Mouse (Mus musculus) layer of hippocampus, adult 8-10 months (tissue): ENCODE measurements around the gene Pitx2. TPM values are rescaled to one million over a fixed set of nuclear protein-coding genes. Genes with fewer than 3 reads are reported as not detected.

Experiments
- DNase-seq, 2 experiments: peaks; one replicate each; pipeline ENCODE4 v3.0.0; 2022; ENCODE audit warnings: low spot score in 2 of 2
- total RNA-seq, 4 experiments: library from RNA; stranded (reverse); gene quantifications; 2 replicates each; pipeline ENCODE4 v1.2.4; 2022

Pitx2 gene
- total RNA-seq, 4 experiments from 2014 or later = not detected

DNA sequence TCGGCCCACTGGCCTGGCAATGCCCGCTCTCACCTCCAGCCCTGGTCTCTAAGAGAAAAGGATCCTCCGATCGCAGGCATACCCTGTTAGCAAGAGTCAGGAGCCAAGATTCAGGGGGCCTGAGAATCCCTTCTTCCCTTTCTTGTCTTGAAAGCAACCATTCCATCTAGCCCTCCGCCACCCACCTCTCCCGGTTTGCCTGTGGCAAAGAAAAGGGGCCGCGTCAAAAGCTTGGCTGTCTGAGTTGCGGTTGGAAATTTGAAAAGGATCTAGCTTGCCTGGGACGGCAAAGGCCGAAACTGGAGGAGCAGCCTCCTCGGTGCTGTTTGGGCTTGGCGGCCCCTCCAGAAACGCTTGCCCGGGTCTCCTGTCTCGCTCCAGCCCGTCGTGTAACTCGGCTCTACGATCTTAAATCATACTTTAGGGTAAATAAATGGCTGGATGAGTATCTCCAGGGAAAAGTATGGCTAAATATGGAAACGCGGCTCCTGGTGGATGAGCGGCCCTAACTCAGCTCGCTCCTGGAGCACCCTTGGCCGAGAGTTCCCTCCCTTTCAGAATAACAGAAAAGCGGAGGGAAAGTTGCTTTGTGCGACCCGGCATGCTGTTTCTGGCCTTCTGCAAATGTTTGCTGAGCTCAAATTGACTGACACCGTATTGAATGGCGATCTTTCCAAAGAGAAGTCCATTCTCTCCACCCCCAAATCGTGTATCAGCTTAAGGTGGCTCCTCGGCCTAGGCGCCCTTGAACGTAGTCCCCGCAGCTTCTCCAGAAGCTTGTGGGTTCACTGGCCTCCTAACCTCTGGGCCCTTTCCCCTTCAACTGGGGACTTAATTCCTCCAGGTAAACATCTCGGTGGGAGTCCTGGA is 3.4 kb downstream of the Pitx2 start:
- no peak for DNase-seq

DNA sequence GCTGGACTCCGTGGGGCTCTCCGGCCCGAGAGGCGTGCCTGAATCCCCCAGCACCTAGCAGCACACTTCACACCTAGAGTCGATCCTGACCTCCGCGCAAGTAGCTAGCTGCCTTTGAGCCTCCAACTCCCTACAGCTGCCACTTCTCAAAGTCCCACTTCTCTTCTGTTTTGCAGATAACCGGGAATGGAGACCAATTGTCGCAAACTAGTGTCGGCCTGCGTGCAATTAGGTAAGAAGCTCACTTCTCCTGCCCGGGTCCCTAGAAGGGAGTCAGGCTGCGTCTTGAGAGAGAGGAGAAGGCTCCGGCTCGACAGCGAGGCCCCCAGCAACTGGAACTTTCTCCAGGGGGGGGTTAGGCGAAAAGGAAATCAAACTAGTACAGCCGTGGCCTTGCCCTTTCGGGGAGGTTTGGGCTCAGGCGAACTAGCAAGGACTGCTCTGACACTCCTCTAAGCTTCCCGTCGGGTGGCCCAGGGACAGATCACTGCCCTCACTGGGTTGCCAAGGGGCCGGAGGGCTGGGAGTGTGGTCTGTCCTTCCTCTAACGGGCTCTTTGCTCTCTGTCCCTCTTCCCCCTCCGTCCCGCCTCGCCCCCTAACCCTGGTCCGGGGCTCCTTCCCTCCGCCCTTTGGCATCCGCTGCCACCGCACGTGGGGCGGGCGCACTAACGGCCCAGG is 4.2 kb downstream of the Pitx2 start:
- DNase-seq = no peak

DNA sequence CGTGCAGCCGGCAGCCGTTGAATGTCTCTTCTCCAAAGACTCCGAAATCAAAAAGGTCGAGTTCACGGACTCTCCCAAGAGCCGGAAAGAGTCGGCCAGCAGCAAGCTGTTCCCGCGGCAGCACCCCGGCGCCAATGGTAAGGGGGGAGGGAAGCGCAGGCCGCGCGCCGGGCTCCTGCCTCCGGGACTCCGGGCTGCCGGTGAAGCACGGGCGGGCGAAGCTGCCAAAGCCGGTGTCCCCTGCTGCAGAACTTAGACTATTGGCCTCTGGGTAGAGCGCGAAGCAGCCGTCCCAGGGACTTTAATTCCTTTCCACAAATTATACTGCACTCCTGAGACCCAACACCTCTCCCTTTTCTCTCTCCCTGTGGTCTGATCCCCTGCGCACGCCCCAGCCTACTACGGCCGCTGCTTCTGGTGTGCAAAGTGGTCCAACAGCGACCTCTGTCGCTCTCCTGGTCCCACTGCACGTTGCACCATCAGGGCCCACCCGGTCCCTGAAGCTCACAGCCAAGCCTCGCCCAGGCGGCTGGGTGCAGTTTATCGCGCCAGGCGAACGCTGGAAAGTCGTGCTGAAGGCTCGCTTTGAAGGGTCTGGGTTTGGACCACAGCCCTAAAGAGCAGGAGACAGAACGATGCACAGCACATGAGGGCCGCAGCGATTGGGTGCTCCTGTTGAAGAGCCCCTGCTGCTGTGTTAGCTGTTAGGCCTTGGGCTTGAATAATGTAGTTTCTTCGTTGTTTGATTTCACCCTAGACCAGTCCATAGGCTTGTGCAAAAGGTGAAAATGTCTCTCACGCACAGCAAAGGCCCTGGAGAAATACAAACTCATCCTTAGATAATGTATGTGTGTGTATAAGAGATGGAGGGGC is 5.0 kb downstream of the Pitx2 start:
- peak; percentile 47 to 65 for DNase-seq

DNA sequence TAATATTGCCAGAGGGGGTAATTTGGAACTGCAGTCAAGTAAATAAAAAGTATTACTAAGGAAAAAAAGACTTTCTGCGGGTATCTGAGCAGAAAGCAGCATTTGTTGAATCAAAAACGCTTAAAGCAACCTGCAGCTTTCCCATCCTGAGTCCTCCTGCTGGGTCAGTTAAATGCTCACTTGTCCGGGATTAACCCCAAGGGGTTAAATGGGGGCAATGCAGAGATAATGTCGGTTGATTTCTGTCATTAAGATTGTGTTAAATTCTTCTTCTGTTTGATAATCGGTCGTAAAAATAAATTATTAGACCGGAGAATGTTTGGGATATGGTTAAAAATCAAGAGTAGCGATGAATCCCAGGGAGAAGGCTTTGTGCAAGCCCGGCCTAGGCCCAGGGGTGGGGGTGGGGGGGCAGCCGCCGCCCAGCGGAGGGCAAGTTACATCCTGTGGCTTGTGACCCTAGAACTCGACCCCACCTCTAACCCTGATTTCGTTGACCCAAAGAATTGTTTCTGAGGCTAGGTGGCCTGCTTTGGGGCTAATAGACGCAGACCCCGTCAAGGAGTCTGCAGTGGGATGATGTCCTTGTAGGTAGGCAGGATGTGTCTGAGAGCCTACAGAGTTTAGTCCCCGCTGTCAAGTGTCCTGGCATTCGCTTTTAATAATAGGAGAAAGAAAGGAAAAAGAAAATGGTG is 6.0 kb downstream of the Pitx2 start:
- no peak for DNase-seq

DNA sequence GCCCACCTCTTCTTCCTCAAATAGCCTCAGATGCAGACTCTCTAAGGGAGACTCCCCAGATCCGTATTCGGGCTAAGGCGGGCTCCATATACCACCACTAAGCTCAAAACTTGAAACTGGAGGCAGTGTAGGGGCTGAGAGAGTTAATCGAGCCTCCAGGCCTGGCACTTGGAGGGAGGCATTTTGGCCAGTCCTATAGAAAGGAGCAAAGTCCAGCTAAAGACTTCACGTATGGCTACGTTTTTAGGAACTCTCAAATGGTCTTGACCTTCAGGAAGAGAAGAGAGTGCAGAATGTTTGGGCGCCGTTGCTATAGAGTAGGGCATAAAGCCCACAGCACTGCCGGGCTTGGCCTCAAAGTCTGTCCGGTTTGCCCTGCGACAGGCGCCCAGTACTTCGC is 7.1 kb downstream of the Pitx2 start:
- no peak for DNase-seq

DNA sequence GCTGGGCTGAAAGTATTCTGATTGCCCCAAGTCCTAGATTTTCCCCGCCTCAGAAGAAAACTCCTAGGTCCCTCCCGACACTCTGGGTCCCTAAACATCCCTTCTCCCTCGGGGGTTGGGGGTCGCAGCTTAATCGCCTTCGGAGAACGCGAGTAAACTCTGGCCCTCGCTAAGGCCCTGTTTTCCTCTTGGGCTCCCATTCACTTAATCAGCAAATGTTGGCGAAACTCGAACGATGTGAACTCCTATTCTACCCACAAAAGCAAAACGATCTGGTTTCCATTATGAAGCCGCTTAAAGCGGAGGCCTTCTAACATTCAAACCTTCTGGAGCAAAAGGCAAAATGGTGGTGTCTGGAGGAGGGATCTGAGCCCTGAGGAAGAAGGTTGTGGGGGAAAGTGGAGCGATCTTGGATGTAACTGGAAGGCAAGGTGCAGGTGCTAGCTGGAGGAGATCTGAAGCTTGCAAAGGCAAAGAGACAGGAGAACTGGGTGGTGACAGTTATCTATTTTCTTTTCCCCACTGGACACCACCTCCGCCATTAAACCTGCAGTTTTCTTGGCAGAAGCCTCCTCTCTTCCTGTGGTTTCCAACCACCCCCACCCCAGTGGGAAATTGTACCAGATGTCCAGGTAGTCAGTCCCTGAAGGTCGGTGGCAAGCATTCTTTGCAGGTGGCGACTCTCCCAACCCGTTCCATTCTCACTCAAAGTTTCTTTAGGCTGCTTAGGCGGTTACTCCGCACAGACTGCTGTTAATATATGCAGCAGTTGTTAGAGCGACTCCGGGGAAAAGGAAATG is 7.8 kb downstream of the Pitx2 start:
- no peak for DNase-seq

DNA sequence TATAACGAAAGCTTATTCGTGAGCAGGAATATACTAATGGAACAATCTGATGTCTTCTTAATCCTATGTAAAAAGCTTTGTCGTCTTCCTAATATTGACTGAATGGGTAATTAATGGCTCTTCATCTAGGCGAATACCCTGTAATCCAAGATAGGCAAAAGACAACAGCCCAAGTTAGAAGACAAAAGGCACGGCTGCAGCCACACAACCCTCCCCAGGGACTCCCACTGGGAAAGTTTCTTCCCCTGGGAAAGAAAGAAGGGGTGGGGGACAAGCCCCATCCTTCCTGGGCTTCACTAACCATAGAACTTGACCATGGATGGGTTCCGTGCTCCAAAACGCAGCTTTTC is 8.3 kb downstream of the Pitx2 start:
- no peak for DNase-seq

DNA sequence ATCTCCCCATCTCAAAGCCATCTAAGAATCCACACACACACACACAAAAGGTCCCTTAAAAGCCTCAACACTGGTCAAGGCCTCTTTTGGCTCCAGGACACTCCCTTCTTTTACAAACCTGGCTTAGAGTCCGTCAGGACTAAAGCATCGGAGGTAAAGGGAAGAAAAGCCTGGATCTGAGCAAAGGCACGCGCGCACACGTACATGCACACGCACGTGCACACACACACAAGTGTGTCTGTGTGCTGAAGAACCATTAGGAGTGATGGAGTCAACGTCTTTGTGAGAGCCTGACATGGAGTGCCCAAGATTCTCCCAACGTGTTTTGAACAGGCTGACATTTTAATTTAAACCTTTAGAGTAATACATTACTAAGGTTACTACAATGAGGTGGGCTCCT is 8.7 kb downstream of the Pitx2 start:
- no peak for DNase-seq

DNA sequence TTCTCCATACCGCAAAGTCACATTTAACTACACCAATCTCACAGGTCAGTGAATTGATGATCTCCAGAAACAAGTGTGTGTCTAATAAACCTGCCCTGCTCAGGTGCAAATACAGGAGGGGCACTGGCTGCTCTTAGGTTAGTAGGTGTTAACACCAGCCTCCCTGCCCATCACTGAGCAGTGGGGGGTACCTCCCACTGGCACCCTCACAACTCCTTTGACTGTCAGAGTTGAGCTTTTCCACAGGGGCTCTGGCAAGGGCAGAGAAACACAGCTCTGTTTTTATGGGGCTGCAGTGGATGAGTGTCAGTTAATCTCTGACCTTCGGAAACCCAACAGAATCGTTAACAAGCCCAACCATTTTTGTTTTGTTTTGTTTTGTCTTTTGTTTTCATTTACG is 9.6 kb downstream of the Pitx2 start:
- DNase-seq = no peak

DNA sequence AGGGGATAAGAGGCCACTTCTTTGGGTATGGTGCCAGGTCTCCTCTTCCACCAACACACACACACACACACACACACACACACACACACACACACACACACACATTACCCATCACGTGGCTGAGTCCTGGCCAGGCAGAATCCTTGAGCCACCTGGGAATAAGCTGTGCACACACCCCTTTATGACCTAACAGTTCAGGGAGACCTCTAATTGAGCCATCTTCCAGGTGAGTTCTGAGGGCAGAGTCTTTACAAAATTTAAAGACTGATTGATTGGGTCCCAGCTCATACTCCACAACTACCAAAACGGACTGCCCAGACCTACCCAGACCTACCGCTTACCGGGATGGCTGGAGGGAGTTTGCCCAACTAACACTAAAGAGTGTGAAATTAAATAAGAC is 10.1 kb downstream of the Pitx2 start:
- no peak for DNase-seq

DNA sequence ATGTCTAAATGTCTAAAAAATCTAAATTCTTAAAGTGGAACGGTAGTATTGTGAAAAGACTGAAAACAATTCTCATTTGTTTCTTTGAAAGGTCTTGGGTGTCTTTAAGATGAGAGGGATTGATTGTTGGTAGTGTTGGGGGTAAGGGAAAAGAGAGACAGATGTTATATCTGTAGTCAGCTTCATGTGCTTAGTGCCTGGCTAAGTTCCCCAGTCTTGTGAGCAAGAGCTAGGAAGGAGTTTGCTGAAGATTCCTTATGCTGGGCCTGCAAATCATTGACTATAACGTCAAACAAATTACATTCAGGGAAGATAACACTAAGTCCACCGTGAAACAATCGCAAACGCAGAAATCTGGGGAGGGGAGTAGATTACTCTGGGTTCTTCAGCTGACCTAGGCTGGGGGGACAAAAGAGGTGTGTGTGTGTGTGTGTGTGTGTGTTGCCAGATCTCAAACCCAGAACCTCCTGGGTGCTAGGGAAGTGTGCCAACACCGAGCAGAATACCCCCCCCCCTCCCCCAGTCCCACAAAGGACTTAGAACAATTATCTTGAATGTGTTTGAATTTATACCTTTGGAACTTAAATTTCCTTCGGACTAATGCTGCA is 12.5 kb downstream of the Pitx2 start:
- no peak for DNase-seq

DNA sequence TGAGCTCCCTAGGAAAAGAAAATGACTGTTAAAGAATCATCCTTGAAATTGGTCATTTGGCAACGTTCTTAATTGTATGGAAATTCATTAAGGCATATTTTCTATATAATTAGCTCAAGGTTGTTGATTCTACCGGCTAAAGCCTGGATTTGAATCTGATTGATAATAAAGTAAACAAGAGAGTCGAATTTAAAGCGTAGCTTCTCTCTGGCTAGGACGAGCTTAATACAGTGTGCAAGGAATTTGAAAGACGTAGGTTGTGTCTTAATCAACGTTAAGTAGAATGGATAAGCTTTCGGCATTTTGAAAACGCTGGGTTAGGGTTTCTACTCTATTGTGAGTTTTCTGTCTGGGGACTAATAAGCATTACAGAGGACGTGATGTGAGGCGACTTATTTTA is 13.1 kb downstream of the Pitx2 start:
- DNase-seq = no peak

DNA sequence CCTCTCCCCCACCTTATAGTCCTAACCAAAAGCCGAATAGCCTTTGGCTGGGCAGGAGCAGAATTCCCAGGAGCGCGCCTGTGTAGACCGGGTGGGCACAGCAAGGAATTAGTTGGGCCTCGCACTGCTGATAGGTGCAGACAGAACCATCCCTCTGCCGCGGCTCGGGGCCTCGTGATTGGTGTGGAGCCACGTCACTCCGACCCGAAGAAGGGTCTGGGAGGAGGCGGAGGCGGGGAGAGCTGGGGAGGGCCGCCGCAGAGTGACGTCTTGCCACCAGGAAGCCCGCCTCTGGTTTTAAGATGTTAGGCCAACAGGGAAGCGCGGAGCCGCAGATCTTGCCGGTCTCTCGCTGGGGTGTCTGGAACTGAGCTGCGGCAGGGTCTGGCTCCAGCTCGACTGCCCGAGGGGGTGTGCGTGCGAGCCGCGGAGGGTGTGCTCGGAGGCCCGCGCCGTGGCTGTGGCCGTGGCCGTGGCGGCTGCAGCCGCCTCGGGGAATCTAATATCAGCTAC is 14.0 kb downstream of the Pitx2 start:
- no peak for DNase-seq

DNA sequence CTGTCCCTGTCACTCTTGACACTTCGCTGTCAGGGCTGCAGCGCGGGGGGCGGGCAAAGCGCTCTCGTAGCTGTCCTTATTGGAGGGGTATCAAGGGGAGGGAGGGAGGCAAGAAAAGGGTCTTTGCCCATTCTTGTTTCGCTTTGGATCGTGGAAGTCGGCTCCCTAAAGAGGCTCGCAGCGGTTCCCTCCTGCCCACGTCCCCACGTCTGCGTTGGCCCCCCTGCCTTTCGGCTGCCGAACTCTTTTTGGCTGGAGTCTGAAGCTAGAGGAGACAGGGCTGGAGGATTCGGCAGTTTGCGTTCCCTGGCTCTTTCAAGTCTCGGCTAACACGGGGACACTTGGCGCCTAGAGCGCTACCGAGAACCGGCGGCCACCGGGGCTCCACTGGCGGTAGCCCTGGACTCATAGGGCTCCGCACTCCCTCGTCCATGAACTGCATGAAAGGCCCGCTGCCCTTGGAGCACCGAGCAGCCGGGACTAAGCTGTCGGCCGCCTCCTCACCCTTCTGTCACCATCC is 14.5 kb downstream of the Pitx2 start:
- no peak for DNase-seq

DNA sequence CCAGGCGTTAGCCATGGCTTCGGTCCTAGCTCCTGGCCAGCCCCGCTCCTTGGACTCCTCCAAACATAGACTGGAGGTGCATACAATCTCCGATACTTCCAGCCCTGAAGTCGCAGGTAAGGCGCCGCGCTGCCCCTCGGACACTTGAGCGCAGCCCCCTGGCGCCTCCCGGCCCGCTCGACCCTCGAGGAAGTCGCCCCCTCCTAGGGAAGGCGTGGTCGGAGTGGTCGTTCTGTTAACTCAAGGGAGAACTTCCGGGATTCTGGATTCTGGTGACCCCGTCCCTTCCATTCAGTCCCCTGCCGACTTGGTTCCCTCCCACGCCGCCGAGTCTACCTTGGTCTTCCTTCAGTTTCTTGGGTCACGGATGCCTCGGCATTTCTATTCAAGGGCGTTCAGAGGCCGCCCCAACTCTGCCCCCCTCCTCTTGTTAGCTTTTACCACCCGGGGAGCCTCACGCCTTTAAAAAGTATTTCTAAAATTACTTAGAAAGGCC is 15.0 kb downstream of the Pitx2 start:
- DNase-seq = no peak

DNA sequence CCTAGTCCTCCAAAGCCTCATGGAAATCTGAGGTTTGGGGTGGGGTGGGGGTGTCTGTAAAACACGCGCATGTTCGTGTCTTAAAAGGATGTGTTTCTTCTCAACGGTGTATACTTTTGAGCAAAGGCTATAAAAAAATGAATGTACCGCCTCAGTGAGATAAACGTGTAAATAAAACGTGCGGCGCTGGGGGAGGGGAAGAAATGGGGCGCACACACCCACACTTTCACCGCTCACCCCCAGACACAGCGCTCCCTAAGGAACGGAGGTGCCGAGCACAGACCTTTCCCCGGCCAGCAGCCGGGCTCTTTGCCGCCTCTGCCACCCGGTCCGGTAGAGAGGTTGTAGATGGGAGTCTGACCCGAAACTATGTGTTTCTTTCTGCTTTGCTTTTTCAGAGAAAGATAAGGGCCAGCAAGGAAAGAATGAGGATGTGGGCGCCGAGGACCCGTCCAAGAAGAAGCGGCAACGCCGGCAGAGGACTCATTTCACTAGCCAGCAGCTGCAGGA is 15.6 kb downstream of the Pitx2 start:
- DNase-seq = no peak

DNA sequence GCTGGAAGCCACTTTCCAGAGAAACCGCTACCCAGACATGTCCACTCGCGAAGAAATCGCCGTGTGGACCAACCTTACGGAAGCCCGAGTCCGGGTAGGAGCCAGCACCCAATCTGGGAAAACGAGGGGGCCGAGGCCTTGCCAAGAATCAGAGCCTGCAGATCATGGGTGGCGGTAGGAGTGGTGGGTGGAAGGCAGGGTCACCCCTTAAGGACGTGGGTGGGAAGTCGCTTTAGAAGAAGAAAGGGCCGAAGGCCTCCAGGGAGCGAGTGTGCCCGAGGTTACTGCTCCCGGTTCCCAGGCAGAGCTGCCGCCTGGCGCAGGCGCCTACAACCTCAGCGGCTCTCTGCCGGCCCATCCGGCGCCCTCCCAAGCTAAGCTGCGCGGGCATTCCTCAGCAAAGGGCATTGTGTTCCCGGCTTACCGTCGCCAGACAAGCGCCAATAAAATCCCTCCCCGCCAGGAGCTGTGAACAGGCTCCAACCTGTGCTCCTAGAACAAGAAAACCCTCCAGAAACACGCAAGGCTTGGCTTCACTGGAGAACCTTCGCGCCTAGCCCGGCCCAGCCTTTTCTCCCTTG is 16.2 kb downstream of the Pitx2 start:
- no peak for DNase-seq

DNA sequence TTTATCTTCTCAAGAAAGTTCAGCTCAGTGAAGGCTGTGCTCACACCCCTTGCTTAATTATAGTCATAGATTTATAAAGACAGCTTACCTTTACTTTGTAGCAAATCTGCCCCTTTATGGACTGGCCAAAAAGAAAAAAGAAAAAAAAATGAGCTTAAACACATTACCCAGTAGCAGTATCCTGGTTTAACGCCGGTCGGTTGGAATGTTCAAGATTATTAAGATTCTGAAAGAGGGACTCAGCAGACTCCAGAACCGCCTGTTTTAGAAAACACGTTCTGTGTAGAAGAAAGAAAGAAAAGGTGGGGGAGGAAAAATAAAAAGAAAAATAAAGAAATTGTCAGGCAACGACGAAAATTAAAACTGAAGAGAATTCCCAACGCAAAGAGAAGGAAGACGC is 16.8 kb downstream of the Pitx2 start:
- no peak for DNase-seq
